14 mouse cellular contexts compared by ENCODE assay signal in genomic region chr11:113001071-113001470, GRCm38 (mm10).
"Had no signal": no experiment of that assay in that cellular context is flagged by ENCODE, and none has a peak within 500 bp of the region (broad histone marks: within the 10 kb centered on the region; RNA-seq: fewer than 3 reads in every experiment).

No protein-coding gene starts in this region.

- H3K27me3 ChIP-seq: liver, embryonic 13.5 days; midbrain, embryonic 15.5 days; neural tube, embryonic 12.5 days; neural tube, embryonic 15.5 days; stomach, embryonic 15.5 days had no signal

- ATAC-seq: lung, postnatal 0 days; midbrain, embryonic 15.5 days had no signal

- H3K4me3 ChIP-seq: liver, embryonic 13.5 days; midbrain, embryonic 12.5 days; midbrain, embryonic 15.5 days; neural tube, embryonic 12.5 days; neural tube, embryonic 15.5 days; stomach, embryonic 15.5 days had no signal

- H3K27ac ChIP-seq: liver, embryonic 13.5 days; macrophage; midbrain, embryonic 12.5 days; midbrain, embryonic 15.5 days; neural tube, embryonic 12.5 days; neural tube, embryonic 15.5 days; stomach, embryonic 15.5 days had no signal

- H3K36me3 ChIP-seq: liver, embryonic 13.5 days; midbrain, embryonic 12.5 days; midbrain, embryonic 15.5 days; neural tube, embryonic 12.5 days; neural tube, embryonic 15.5 days; stomach, embryonic 15.5 days had no signal

- H3K4me1 ChIP-seq: liver, embryonic 13.5 days; midbrain, embryonic 12.5 days; midbrain, embryonic 15.5 days; neural tube, embryonic 12.5 days; neural tube, embryonic 15.5 days had no signal

- H3K9ac ChIP-seq: liver, embryonic 13.5 days; lung, embryonic 14.5 days; midbrain, embryonic 12.5 days; midbrain, embryonic 15.5 days; neural tube, embryonic 12.5 days; neural tube, embryonic 15.5 days; stomach, embryonic 15.5 days had no signal

- DNase-seq: kidney, postnatal 10 days; kidney, postnatal 36 days; liver, embryonic 13.5 days; lung, embryonic 14.5 days; right cerebral cortex, postnatal 25 days; spleen, adult 18-20 months; thymus, postnatal 25 days had no signal

- H3K4me2 ChIP-seq: liver, embryonic 13.5 days; lung, embryonic 14.5 days; midbrain, embryonic 12.5 days; midbrain, embryonic 15.5 days; neural tube, embryonic 12.5 days; neural tube, embryonic 15.5 days; stomach, embryonic 15.5 days had no signal

- H3K9me3 ChIP-seq: liver, embryonic 13.5 days; midbrain, embryonic 12.5 days; midbrain, embryonic 15.5 days; neural tube, embryonic 12.5 days; neural tube, embryonic 15.5 days; stomach, embryonic 15.5 days had no signal
